Mouse (Mus musculus) brain, embryonic 14.5 days (tissue): Measurements from ENCODE around the gene Slc41a2.

Source experiments
- CTCF ChIP-seq: fragments of 200-500 bp; IDR thresholded peaks from 2 replicates; pipeline ENCODE4 v1.5.1; 2012; ENCODE audit warnings: inconsistent platforms, mild to moderate bottlenecking, moderate library complexity, borderline replicate concordance; ENCODE audit not compliant: insufficient read depth, insufficient read length; ENCODE audit errors: extremely low read depth
- POLR2A ChIP-seq: fragments of 200-500 bp; IDR thresholded peaks from 2 replicates; pipeline ENCODE4 v1.6.1; 2012; ENCODE audit warnings: mild to moderate bottlenecking, inconsistent platforms, borderline replicate concordance; ENCODE audit not compliant: poor library complexity, insufficient read depth, insufficient read length, severe bottlenecking; ENCODE audit errors: extremely low read depth

GRCm38 (mm10) chr10:83215559-83215958 is 122.1 kb downstream of the Slc41a2 start:
- TF ChIP-seq POLR2A: no peak
- no peak for TF ChIP-seq CTCF
